Mouse (Mus musculus) fibroblast of lung, adult 2 months (primary cell): Measurements from ENCODE around the gene Ap5s1.

Source experiments
- DNase-seq: peaks from one replicate; pipeline ENCODE4 v3.0.0-alpha.2; 2011; ENCODE audit warnings: low read depth

Ap5s1 gene

GRCm38 (mm10) chr2:131206778-131207177 lies at the start of gene Ap5s1:
TSS of gene Ap5s1 (plus strand) at chr2:131207078.
- DNase-seq = no peak

- DNase-seq = peak; percentile 10
Measured at GRCm38 (mm10) chr2:131159491-131159910, 47.4 kb upstream of the Ap5s1 start.

- DNase-seq = peak; percentile 98
Measured at GRCm38 (mm10) chr2:131159938-131160581, 46.8 kb upstream of the Ap5s1 start, which contains the start of gene 1700037H04Rik. TSS of gene 1700037H04Rik (minus strand) at chr2:131160081.

GRCm38 (mm10) chr2:131160671-131161111 lies 46.2 kb upstream of the Ap5s1 start:
- DNase-seq = peak; percentile 36

- DNase-seq = no peak
Measured at GRCm38 (mm10) chr2:131163924-131164323, 43.0 kb upstream of the Ap5s1 start.

- no peak for DNase-seq
Measured at GRCm38 (mm10) chr2:131166172-131166571, 40.7 kb upstream of the Ap5s1 start.

GRCm38 (mm10) chr2:131167984-131168383 lies 38.9 kb upstream of the Ap5s1 start:
- DNase-seq = no peak

- no peak for DNase-seq
Measured at GRCm38 (mm10) chr2:131168914-131169313, 38.0 kb upstream of the Ap5s1 start.

- no peak for DNase-seq
Measured at GRCm38 (mm10) chr2:131170936-131171335, 35.9 kb upstream of the Ap5s1 start.

GRCm38 (mm10) chr2:131171401-131172104 lies 35.3 kb upstream of the Ap5s1 start:
- DNase-seq = no peak

GRCm38 (mm10) chr2:131172322-131172721 lies 34.6 kb upstream of the Ap5s1 start:
- no peak for DNase-seq

- DNase-seq = no peak
Measured at GRCm38 (mm10) chr2:131174700-131175099, 32.2 kb upstream of the Ap5s1 start.

GRCm38 (mm10) chr2:131175286-131175944 lies 31.5 kb upstream of the Ap5s1 start:
- no peak for DNase-seq

- no peak for DNase-seq
Measured at GRCm38 (mm10) chr2:131175945-131176309, 31.0 kb upstream of the Ap5s1 start.

- DNase-seq = no peak
Measured at GRCm38 (mm10) chr2:131176491-131176890, 30.4 kb upstream of the Ap5s1 start.

- DNase-seq = no peak
Measured at GRCm38 (mm10) chr2:131177932-131178331, 28.9 kb upstream of the Ap5s1 start.

- no peak for DNase-seq
Measured at GRCm38 (mm10) chr2:131178828-131179245, 28.0 kb upstream of the Ap5s1 start.

GRCm38 (mm10) chr2:131179246-131179886 lies 27.5 kb upstream of the Ap5s1 start:
- no peak for DNase-seq

- DNase-seq = no peak
Measured at GRCm38 (mm10) chr2:131179990-131180587, 26.8 kb upstream of the Ap5s1 start, which contains the start of gene Cenpb. TSS of gene Cenpb (minus strand) at chr2:131180067.

GRCm38 (mm10) chr2:131186343-131186742 lies 20.5 kb upstream of the Ap5s1 start:
- DNase-seq = no peak

GRCm38 (mm10) chr2:131186771-131187601 lies 19.9 kb upstream of the Ap5s1 start, which contains the start of the genes Cdc25b and Spef1:
TSS of gene Cdc25b (plus strand) at chr2:131186949.
TSS of gene Spef1 (minus strand) at chr2:131187282.
- DNase-seq = no peak
